In the genomic region with DNA sequence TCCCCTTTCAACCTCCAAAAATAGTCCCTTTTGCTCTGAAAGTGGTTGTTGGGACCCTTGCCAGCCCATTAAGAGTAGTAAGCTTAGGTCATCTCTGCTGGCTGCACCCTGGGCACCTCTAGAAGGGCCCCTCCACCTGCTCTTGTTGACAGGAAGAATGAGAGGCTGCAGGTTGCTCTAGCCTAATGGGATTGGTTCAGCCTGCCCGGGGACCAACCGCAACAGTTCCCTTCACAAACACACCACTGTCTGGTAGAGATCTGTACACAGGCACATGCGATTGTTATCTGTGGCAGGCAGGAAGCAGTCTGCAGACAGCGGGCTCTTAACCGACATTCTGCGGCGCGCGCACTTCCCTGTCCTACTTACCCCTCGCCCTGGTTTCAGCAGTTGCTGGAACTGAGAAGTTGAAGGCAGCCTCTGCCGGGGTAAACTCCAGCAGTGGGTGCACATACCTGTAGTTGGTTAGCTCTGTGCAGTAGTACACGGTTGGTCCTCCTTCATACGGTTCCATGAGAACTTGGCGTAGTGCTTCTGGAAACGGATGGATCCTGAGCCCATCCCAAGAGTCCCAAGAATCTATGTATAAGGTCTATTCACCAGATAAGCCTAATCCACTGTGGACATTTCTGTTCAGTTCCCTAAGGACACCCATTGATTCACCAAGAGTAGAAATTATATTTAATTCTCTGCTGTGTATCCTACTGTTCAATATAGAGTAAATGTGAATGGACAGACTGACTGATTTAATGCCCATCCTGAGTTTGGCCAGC, we compare ENCODE assay signal across 8 mouse cellular contexts. TPM values are rescaled to one million over a fixed set of nuclear protein-coding genes. Genes with fewer than 3 reads are reported as not detected.
DNase-seq lines count a peak whose midpoint lies in the region; ATAC-seq and TF ChIP-seq lines count a peak whose summit lies in the region.

No protein-coding gene starts in this region.

- ATAC-seq in embryonic facial prominence, embryonic 13.5 days (ENCODE audit: insufficient number of reproducible peaks, insufficient read depth, low FRiP score, low TSS enrichment, low read depth): peak; percentile 48; the same call in 1 of the 2 replicates
- peak; percentile 83 for ATAC-seq in liver, embryonic 16.5 days (ENCODE audit: low read depth)

- no peak overlapping the region for H3K9ac ChIP-seq in embryonic facial prominence, embryonic 13.5 days
- 0 out of 2 replicates have a peak overlapping the region, but pooled peaks have one; percentile 11 for H3K9ac ChIP-seq in liver, embryonic 16.5 days (ENCODE audit: low read depth, low read length)

- peak in 1 of 2 experiments; percentile 18 for DNase-seq in cerebellum, adult 2 months
- no peak for DNase-seq in cerebellum, postnatal 10 days
- peak; percentile 99 for DNase-seq in 416B (ENCODE audit: low read depth)
- peak; percentile 92 for DNase-seq in induced T-regulatory cell, adult 2 months (ENCODE audit: low read depth)
- DNase-seq in spleen, adult 12 weeks (ENCODE audit: low spot score): peak; percentile 52
- DNase-seq in cerebellum, adult 9-11 months: no peak

- no peak overlapping the region for H3K4me3 ChIP-seq in cerebellum, adult 2 months (replicated peaks; ENCODE audit: insufficient read depth, low read depth, low read length)
- H3K4me3 ChIP-seq in embryonic facial prominence, embryonic 13.5 days: no peak overlapping the region
- H3K4me3 ChIP-seq in liver, embryonic 16.5 days (ENCODE audit: low read depth, low read length): peak overlapping the region; percentile 39

- H3K4me2 ChIP-seq in embryonic facial prominence, embryonic 13.5 days: peak overlapping the region; percentile 11; the same call in 1 of the 2 replicates
- peak overlapping the region; percentile 56 for H3K4me2 ChIP-seq in liver, embryonic 16.5 days (ENCODE audit: low read depth, low read length)

- H3K9me3 ChIP-seq in embryonic facial prominence, embryonic 13.5 days: no peaks in the 10 kb centered on the region
- H3K9me3 ChIP-seq in liver, embryonic 16.5 days (replicated peaks; ENCODE audit: control insufficient read depth, low read length): no peaks in the 10 kb centered on the region

- H3K36me3 ChIP-seq in embryonic facial prominence, embryonic 13.5 days: peaks cover 4% of the 10 kb centered on the region; the same call in 1 of the 2 replicates
- H3K36me3 ChIP-seq in liver, embryonic 16.5 days (ENCODE audit: control insufficient read depth, insufficient read depth): no peaks in the 10 kb centered on the region

- 84% methylated on average over 15 of the region's 15 CpGs for WGBS in cerebellum, adult 2 months
- 77% methylated on average over 15 of the region's 15 CpGs for WGBS in embryonic facial prominence, embryonic 13.5 days
- WGBS in liver, embryonic 16.5 days (ENCODE audit: insufficient replicate concordance): 5% methylated on average over 15 of the region's 15 CpGs

- peaks cover 43% of the 10 kb centered on the region for H3K4me1 ChIP-seq in cerebellum, adult 2 months (ENCODE audit: control insufficient read depth, insufficient read depth, low read length)
- peaks cover 56% of the 10 kb centered on the region for H3K4me1 ChIP-seq in embryonic facial prominence, embryonic 13.5 days
- peaks cover 32% of the 10 kb centered on the region for H3K4me1 ChIP-seq in liver, embryonic 16.5 days (ENCODE audit: control insufficient read depth, low read depth, low read length)

- TF ChIP-seq POLR2A in cerebellum, adult 2 months (IDR thresholded peaks at IDR 0.05; ENCODE audit: borderline replicate concordance, insufficient read depth, low read length): no peak

- peak overlapping the region; percentile 14; the same call in 1 of the 2 replicates for H3K27ac ChIP-seq in cerebellum, adult 2 months (ENCODE audit: insufficient read depth, low read length)
- peak overlapping the region; percentile 52 for H3K27ac ChIP-seq in embryonic facial prominence, embryonic 13.5 days
- H3K27ac ChIP-seq in liver, embryonic 16.5 days (ENCODE audit: low read length): peak overlapping the region; percentile 62; the same call in 1 of the 2 replicates

- no peaks in the 10 kb centered on the region for H3K27me3 ChIP-seq in cerebellum, adult 2 months (ENCODE audit: control insufficient read depth, insufficient read depth, low read length)
- H3K27me3 ChIP-seq in embryonic facial prominence, embryonic 13.5 days: no peaks in the 10 kb centered on the region
- no peaks in the 10 kb centered on the region for H3K27me3 ChIP-seq in liver, embryonic 16.5 days (ENCODE audit: control insufficient read depth, insufficient read depth, low read depth, low read length)

- no peak for TF ChIP-seq CTCF in cerebellum, adult 2 months (IDR thresholded peaks at IDR 0.05; ENCODE audit: borderline replicate concordance, insufficient read depth, low read depth, low read length)

RNA-seq across cellular contexts. Expression of gene Ldhd, which starts 34.3 kb away (rescaled TPM):
- 22.9 and 24.4 TPM in 2 replicates for polyA plus RNA-seq in cerebellum, adult 2 months (2012; rRNA removed)
- 0.41 and 0.44 TPM in 2 replicates for polyA plus RNA-seq in embryonic facial prominence, embryonic 13.5 days (2015; fragmentation: Nextera tagmentation; extraction: Ambion mirVana)
- 0.34 and 0.57 TPM in 2 replicates for polyA plus RNA-seq in liver, embryonic 16.5 days (2015; fragmentation: Nextera tagmentation; extraction: Ambion mirVana)

RNA-seq across cellular contexts. Expression of gene Zfp1, which starts 47.3 kb away (rescaled TPM):
- 23.7 and 26.0 TPM in 2 replicates for polyA plus RNA-seq in cerebellum, adult 2 months (2012; rRNA removed)
- polyA plus RNA-seq in embryonic facial prominence, embryonic 13.5 days (2015; fragmentation: Nextera tagmentation; extraction: Ambion mirVana): 29.6 and 30.2 TPM in 2 replicates
- 4.0 and 5.0 TPM in 2 replicates for polyA plus RNA-seq in liver, embryonic 16.5 days (2015; fragmentation: Nextera tagmentation; extraction: Ambion mirVana)

Comparison
In these comparisons a context has a peak if more than half of its experiments do, and no peak if none do; other contexts are left out.
1. DNase-seq: peak in 416B (single experiment), induced T-regulatory cell, adult 2 months (single experiment) and spleen, adult 12 weeks (single experiment); none in cerebellum, postnatal 10 days (0 of 2) and cerebellum, adult 9-11 months (single experiment).
2. RNA of gene Ldhd, which starts 34.3 kb away (polyA plus RNA-seq): 22.9 to 24.4 TPM in cerebellum, adult 2 months; 0.41 to 0.44 TPM in embryonic facial prominence, embryonic 13.5 days and 0.34 to 0.57 TPM in liver, embryonic 16.5 days; every median in the first group is over 10 times any median in the second.
3. Peak in every context shown above with its lines, with median percentiles within 50 percentile points of each other: H3K27ac ChIP-seq.